Mouse (Mus musculus) frontal cortex, postnatal 25 days (tissue): Measurements from ENCODE around the gene Flii.
A peak's percentile ranks its signal among the peaks of the same experiment; 100 is the strongest.

Experiments used
- DNase-seq, 2 experiments: peaks; one replicate each; pipeline ENCODE4 v3.0.0; 2022; ENCODE audit warnings: low spot score in 2 of 2

The Flii gene

GRCm38 (mm10) chr11:60715833-60716232, 11.2 kb downstream of the Flii start:
- no peak for DNase-seq

GRCm38 (mm10) chr11:60712639-60713255, 14.3 kb downstream of the Flii start:
- no peak for DNase-seq

GRCm38 (mm10) chr11:60712040-60712439, 15.0 kb downstream of the Flii start:
- DNase-seq: no peak

GRCm38 (mm10) chr11:60711218-60711617, 15.8 kb downstream of the Flii start:
- DNase-seq: no peak

- DNase-seq: peak in 1 of 2 experiments; percentile 1
Observed at GRCm38 (mm10) chr11:60709481-60710465, 17.3 kb downstream of the Flii start.

- DNase-seq: peak in 1 of 2 experiments; percentile 1
Observed at GRCm38 (mm10) chr11:60708631-60709030, 18.4 kb downstream of the Flii start.

- DNase-seq: peak in 1 of 2 experiments; percentile 2
Observed at GRCm38 (mm10) chr11:60707672-60708071, 19.4 kb downstream of the Flii start.

- DNase-seq: peak; percentile 2 to 4
Observed at GRCm38 (mm10) chr11:60706696-60707480, 20.2 kb downstream of the Flii start.

- peak in 1 of 2 experiments; percentile 3 for DNase-seq
Observed at GRCm38 (mm10) chr11:60706076-60706475, 21.0 kb downstream of the Flii start.

- DNase-seq: no peak
Observed at GRCm38 (mm10) chr11:60705255-60705654, 21.8 kb downstream of the Flii start.

- peak in 1 of 2 experiments; percentile 2 for DNase-seq
Observed at GRCm38 (mm10) chr11:60704023-60704880, 22.8 kb downstream of the Flii start.

- DNase-seq: peak in 1 of 2 experiments; percentile 52
Observed at GRCm38 (mm10) chr11:60703131-60703530, 23.9 kb downstream of the Flii start.

- DNase-seq: no peak
Observed at GRCm38 (mm10) chr11:60701611-60702010, 25.5 kb downstream of the Flii start.

GRCm38 (mm10) chr11:60700320-60701185, 26.5 kb downstream of the Flii start:
- no peak for DNase-seq

- peak; percentile 59 to 66 for DNase-seq
Observed at GRCm38 (mm10) chr11:60699524-60700075, 27.5 kb downstream of the Flii start, which contains the start of gene Llgl1. Gene Llgl1 (plus strand): TSS chr11:60699723.

GRCm38 (mm10) chr11:60698806-60699523, 28.1 kb downstream of the Flii start:
- peak in 1 of 2 experiments; percentile 7 for DNase-seq

- no peak for DNase-seq
Observed at GRCm38 (mm10) chr11:60697561-60697960, 29.5 kb downstream of the Flii start.

- no peak for DNase-seq
Observed at GRCm38 (mm10) chr11:60696165-60696564, 30.9 kb downstream of the Flii start.
